Mouse (Mus musculus) midbrain, embryonic 16.5 days (tissue): ENCODE measurements around the gene Slc51b. TPM values are rescaled to one million over a fixed set of nuclear protein-coding genes. Genes with fewer than 3 reads are reported as not detected.

Source experiments
- ATAC-seq: fragments of 200-750 bp; cut with Nextera tagmentation; 2 replicates; pipeline ENCODE4 v1.8.0; 2017; ENCODE audit warnings: moderate TSS enrichment
- H3K27ac ChIP-seq: fragments of 300-500 bp; sonication (generic); 2 replicates; pipeline ENCODE4 v1.5.1; 2014; ENCODE audit warnings: mild to moderate bottlenecking, low read length, mixed read lengths
- H3K27me3 ChIP-seq: fragments of 300-500 bp; sonication (generic); 2 replicates; pipeline ENCODE4 v1.6.1; 2014; ENCODE audit warnings: low read depth, low read length, mixed read lengths; ENCODE audit not compliant: control insufficient read depth, insufficient read depth
- H3K36me3 ChIP-seq: fragments of 300-500 bp; sonication (generic); 2 replicates; pipeline ENCODE4 v1.6.1; 2014; ENCODE audit warnings: mild to moderate bottlenecking, low read length, moderate library complexity, mixed read lengths; ENCODE audit not compliant: control insufficient read depth, insufficient read depth
- H3K4me1 ChIP-seq: fragments of 300-500 bp; sonication (generic); 2 replicates; pipeline ENCODE4 v1.6.1; 2014; ENCODE audit warnings: mild to moderate bottlenecking, low read length, mixed read lengths; ENCODE audit not compliant: control insufficient read depth, insufficient read depth
- H3K4me2 ChIP-seq: fragments of 300-500 bp; sonication (generic); 2 replicates; pipeline ENCODE4 v1.6.1; 2014; ENCODE audit warnings: mild to moderate bottlenecking, low read length, mixed read lengths
- H3K4me3 ChIP-seq: fragments of 300-500 bp; sonication (generic); 2 replicates; pipeline ENCODE4 v1.5.1; 2014; ENCODE audit warnings: low read depth, mild to moderate bottlenecking, low read length, moderate library complexity, mixed read lengths
- H3K9ac ChIP-seq: fragments of 300-500 bp; sonication (generic); 2 replicates; pipeline ENCODE4 v1.6.1; 2014; ENCODE audit warnings: low read depth, low read length, mixed read lengths
- H3K9me3 ChIP-seq: fragments of 300-500 bp; sonication (generic); replicated peaks from 2 replicates; pipeline ENCODE4 v1.6.1; 2014; ENCODE audit warnings: mild to moderate bottlenecking, low read length, mixed read lengths; ENCODE audit not compliant: control insufficient read depth, poor library complexity, severe bottlenecking
- WGBS: fragments of 180-500 bp; shearing (Covaris S2); extraction: QIAGEN DNeasy Blood & Tissue Kit; methylation state at CpG from one replicate; pipeline ENCODE4 v1.1.7; 2014; 5-methylcytosine and 5-hydroxymethylcytosine counted together
- polyA plus RNA-seq: library from polyadenylated mRNA; unstranded; fragments of >200 nt; fragmentation: Nextera tagmentation; extraction: Ambion mirVana; gene quantifications from 2 replicates; pipeline ENCODE4 v1.2.1, GENCODE M21; 2015

Gene Slc51b
- polyA plus RNA-seq, 1 experiment from 2014 or later = not detected

DNA sequence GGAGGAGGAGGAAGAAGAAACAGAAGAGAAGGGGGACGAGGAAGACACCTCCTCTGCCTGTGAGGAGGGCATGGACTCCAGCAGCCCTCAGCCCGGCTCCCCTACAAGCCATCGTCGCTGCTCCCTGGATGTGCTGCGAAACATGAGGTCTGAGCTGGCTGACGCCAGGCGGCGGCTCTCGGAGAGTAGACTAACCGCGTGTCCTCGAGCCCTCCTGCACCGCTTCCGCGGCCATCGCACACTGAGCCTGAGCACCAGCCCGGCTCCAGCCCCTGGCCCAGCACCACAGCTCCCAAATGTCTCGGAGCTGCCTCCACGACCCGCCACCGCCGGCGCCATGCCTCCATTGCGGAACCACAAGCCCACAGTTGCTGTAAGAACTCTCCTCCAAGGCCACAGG, 51.0 kb downstream of the Slc51b start:
- no peak for ATAC-seq
- H3K9ac ChIP-seq = no peak overlapping the region
- no peaks in the 10 kb centered on the region for H3K9me3 ChIP-seq
- H3K4me3 ChIP-seq = no peak overlapping the region
- no peaks in the 10 kb centered on the region for H3K27me3 ChIP-seq
- peaks cover 8% of the 10 kb centered on the region for H3K36me3 ChIP-seq
- 79% methylated on average over 24 of the region's 24 CpGs for WGBS
- no peaks in the 10 kb centered on the region for H3K4me1 ChIP-seq
- H3K4me2 ChIP-seq = no peak overlapping the region
- H3K27ac ChIP-seq = no peak overlapping the region

DNA sequence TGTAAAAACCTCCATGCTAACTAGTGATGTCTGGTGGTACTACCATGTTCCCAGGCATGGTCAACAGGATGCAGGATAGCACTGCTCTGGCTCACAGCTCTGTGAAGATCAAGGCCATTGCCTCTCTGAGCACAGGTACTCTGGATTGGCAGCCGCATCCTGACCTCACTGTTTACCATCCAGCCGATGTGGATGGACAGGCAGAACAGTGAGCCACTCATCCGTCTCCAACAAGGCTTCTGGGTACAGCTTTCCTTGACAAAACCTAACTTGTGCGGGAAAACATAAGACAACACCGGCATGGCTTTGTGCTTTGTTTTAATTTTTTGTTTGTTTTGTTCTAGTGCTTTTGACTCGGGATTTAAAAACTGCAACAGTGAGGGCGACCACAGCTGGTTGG, 57.0 kb downstream of the Slc51b start:
- ATAC-seq = no peak
- no peak overlapping the region for H3K4me3 ChIP-seq
- WGBS = 86% methylated on average over 7 of the region's 7 CpGs
- no peaks in the 10 kb centered on the region for H3K9me3 ChIP-seq
- H3K9ac ChIP-seq = no peak overlapping the region
- no peak overlapping the region for H3K4me2 ChIP-seq
- H3K4me1 ChIP-seq = no peaks in the 10 kb centered on the region
- no peaks in the 10 kb centered on the region for H3K27me3 ChIP-seq
- no peak overlapping the region for H3K27ac ChIP-seq
- peaks cover 15% of the 10 kb centered on the region for H3K36me3 ChIP-seq

GRCm38 (mm10) chr9:65363684-65364083, 59.1 kb downstream of the Slc51b start:
- Histone ChIP-seq H3K4me3 (no peak overlapping the region), H3K4me2 (no peak overlapping the region), H3K27ac (no peak overlapping the region), H3K4me1 (no peaks in the 10 kb centered on the region), H3K36me3 (peaks cover 28% of the 10 kb centered on the region), H3K9me3 (no peaks in the 10 kb centered on the region), H3K9ac (no peak overlapping the region), H3K27me3 (no peaks in the 10 kb centered on the region)
- 79% methylated on average over 9 of the region's 9 CpGs for WGBS
- ATAC-seq = no peak

Other genes starting within 250 kb of the Slc51b start
- 8.5 and 9.0 TPM in 2 replicates for gene Parp16, start 227.6 kb downstream of the Slc51b start, polyA plus RNA-seq
- 0.20 and 0.29 TPM in 2 replicates for gene Cilp, start 157.8 kb downstream of the Slc51b start, polyA plus RNA-seq
- gene Clpx, start 128.7 kb downstream of the Slc51b start, polyA plus RNA-seq = 38.0 and 42.2 TPM in 2 replicates
- gene Pdcd7, start 76.9 kb downstream of the Slc51b start, polyA plus RNA-seq = 6.5 and 7.2 TPM in 2 replicates
- gene Ubap1l, start 61.9 kb downstream of the Slc51b start, polyA plus RNA-seq = 2.1 and 2.7 TPM in 2 replicates
- 0.50 and 0.67 TPM in 2 replicates for gene Kbtbd13, start 31.3 kb downstream of the Slc51b start, polyA plus RNA-seq
- gene Rasl12, start 24.4 kb downstream of the Slc51b start, polyA plus RNA-seq = 7.1 and 8.4 TPM in 2 replicates
- 23.2 and 25.0 TPM in 2 replicates for gene Mtfmt, start 12.8 kb upstream of the Slc51b start, polyA plus RNA-seq
- gene Spg21, start 38.0 kb upstream of the Slc51b start, polyA plus RNA-seq = 111 and 126 TPM in 2 replicates
- gene Ankdd1a, start 97.2 kb upstream of the Slc51b start, polyA plus RNA-seq = 1.1 and 1.8 TPM in 2 replicates
- 3.1 and 3.8 TPM in 2 replicates for gene Plekho2, start 157.1 kb upstream of the Slc51b start, polyA plus RNA-seq
- gene Pif1, start 164.2 kb upstream of the Slc51b start, polyA plus RNA-seq = 2.0 and 2.1 TPM in 2 replicates
- gene Rbpms2, start 206.7 kb upstream of the Slc51b start, polyA plus RNA-seq = 2.9 TPM in 2 replicates
- 384 and 407 TPM in 2 replicates for gene Oaz2, start 245.0 kb upstream of the Slc51b start, polyA plus RNA-seq